Comparison of ENCODE assay signal across 8 mouse cellular contexts in the genomic region with DNA sequence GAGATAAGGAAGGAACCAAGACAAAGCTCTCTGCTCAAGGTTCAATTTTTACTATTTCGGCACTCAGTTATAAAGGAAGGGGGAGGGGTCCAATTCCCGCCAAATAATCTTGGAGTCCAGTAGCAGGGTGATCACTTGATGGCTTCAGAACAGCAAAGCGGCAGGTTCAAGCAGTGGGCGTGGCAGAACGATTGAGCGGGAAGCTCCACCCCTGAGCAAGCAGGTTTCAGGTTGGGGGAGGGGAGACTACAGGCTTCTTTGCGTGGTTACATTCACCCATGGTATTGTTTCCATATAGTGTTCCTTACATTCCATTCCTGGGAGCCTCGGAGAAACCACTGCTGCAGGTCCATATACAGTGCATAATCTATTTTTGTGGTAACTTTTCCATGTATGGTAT. TPM values are rescaled to one million over a fixed set of nuclear protein-coding genes. Genes with fewer than 3 reads are reported as not detected.
DNase-seq lines count a peak whose midpoint lies in the region; ATAC-seq and TF ChIP-seq lines count a peak whose summit lies in the region.
"Not testable (repeated sequence)": the region's sequence is repeated elsewhere in the genome, so short reads cannot be mapped to it uniquely, and the experiment has no call there.

No protein-coding gene starts in this region.

- not testable (repeated sequence) for H3K27ac ChIP-seq in embryonic facial prominence, embryonic 10.5 days (replicated peaks); forebrain, postnatal 0 days (ENCODE audit: low read depth, low read length); hindbrain, embryonic 16.5 days (ENCODE audit: low read depth, low read length); liver, embryonic 15.5 days (replicated peaks); midbrain, embryonic 15.5 days

- not testable (repeated sequence) for H3K27me3 ChIP-seq in embryonic facial prominence, embryonic 10.5 days (replicated peaks; ENCODE audit: low read depth, poor library complexity, severe bottlenecking); forebrain, postnatal 0 days (ENCODE audit: insufficient read depth, low read length); hindbrain, embryonic 16.5 days (replicated peaks; ENCODE audit: control insufficient read depth, insufficient read depth, low read length); liver, embryonic 15.5 days; midbrain, embryonic 15.5 days (replicated peaks)

- peaks cover 10% of the 10 kb centered on the region for H3K4me1 ChIP-seq in embryonic facial prominence, embryonic 10.5 days
- H3K4me1 ChIP-seq in forebrain, postnatal 0 days (ENCODE audit: insufficient read depth); hindbrain, embryonic 16.5 days (ENCODE audit: control insufficient read depth, insufficient read depth, low read depth, low read length); liver, embryonic 15.5 days (replicated peaks); midbrain, embryonic 15.5 days: not testable (repeated sequence)

- H3K36me3 ChIP-seq in embryonic facial prominence, embryonic 10.5 days (replicated peaks); forebrain, postnatal 0 days (ENCODE audit: insufficient read depth); hindbrain, embryonic 16.5 days (ENCODE audit: control insufficient read depth, insufficient read depth, low read length); liver, embryonic 15.5 days (replicated peaks); midbrain, embryonic 15.5 days (replicated peaks): not testable (repeated sequence)

- DNase-seq in embryonic facial prominence, embryonic 10.5 days (ENCODE audit: low spot score): peak; percentile 14
- DNase-seq in forebrain, postnatal 0 days: peak; percentile 9
- DNase-seq in kidney, postnatal 4 days: peak; percentile 12 to 13
- DNase-seq in thymus, postnatal 14 days: peak; percentile 16

- not testable (repeated sequence) for H3K9ac ChIP-seq in forebrain, postnatal 0 days; hindbrain, embryonic 16.5 days (ENCODE audit: low read depth, low read length); liver, embryonic 15.5 days; midbrain, embryonic 15.5 days

- not testable (repeated sequence) for H3K9me3 ChIP-seq in embryonic facial prominence, embryonic 10.5 days; forebrain, postnatal 0 days (ENCODE audit: low read length); hindbrain, embryonic 16.5 days (ENCODE audit: control insufficient read depth, low read length); liver, embryonic 15.5 days (replicated peaks); midbrain, embryonic 15.5 days

- TF ChIP-seq CTCF in forebrain, postnatal 0 days (IDR thresholded peaks at IDR 0.05; ENCODE audit: low read depth): not testable (repeated sequence)

- WGBS in embryonic facial prominence, embryonic 10.5 days: 21% methylated on average over 8 of the region's 8 CpGs
- WGBS in forebrain, postnatal 0 days: 25% methylated on average over 8 of the region's 8 CpGs
- WGBS in hindbrain, embryonic 16.5 days: 25% methylated on average over 8 of the region's 8 CpGs
- 16% methylated on average over 8 of the region's 8 CpGs for WGBS in liver, embryonic 15.5 days (ENCODE audit: insufficient replicate concordance)
- WGBS in midbrain, embryonic 15.5 days: 22% methylated on average over 8 of the region's 8 CpGs

- ATAC-seq in CD4-positive, CD25-positive, alpha-beta regulatory T cell, adult 4 months: peak; percentile 45
- ATAC-seq in forebrain, postnatal 0 days; hindbrain, embryonic 16.5 days; liver, embryonic 15.5 days (ENCODE audit: insufficient read depth); midbrain, embryonic 15.5 days (replicated peaks): not testable (repeated sequence)

- peak overlapping the region; percentile 30 for H3K4me2 ChIP-seq in forebrain, postnatal 0 days (ENCODE audit: low read depth)
- H3K4me2 ChIP-seq in hindbrain, embryonic 16.5 days (ENCODE audit: low read length): peak overlapping the region; percentile 34
- H3K4me2 ChIP-seq in liver, embryonic 15.5 days: peak overlapping the region; percentile 38
- peak overlapping the region; percentile 30 for H3K4me2 ChIP-seq in midbrain, embryonic 15.5 days

- peak overlapping the region; percentile 28; the same call in 1 of the 2 replicates for H3K4me3 ChIP-seq in embryonic facial prominence, embryonic 10.5 days
- 0 out of 2 replicates have a peak overlapping the region, but pooled peaks have one; percentile 3 for H3K4me3 ChIP-seq in forebrain, postnatal 0 days (ENCODE audit: low read depth, low read length)
- H3K4me3 ChIP-seq in hindbrain, embryonic 16.5 days (ENCODE audit: low read length); liver, embryonic 15.5 days (replicated peaks): not testable (repeated sequence)
- H3K4me3 ChIP-seq in midbrain, embryonic 15.5 days: peak overlapping the region; percentile 11; the same call in 1 of the 2 replicates

RNA-seq across cellular contexts. Expression of a gene that starts 33.1 kb away (rescaled TPM):
- polyA plus RNA-seq in CD4-positive, CD25-positive, alpha-beta regulatory T cell, adult 4 months (2017; shearing (Covaris generic)): 10 to 100 TPM; 40.4 to 52.4 TPM
- 19.9 and 21.3 TPM in 2 replicates for polyA plus RNA-seq in embryonic facial prominence, embryonic 10.5 days (2016; fragmentation: Nextera tagmentation; extraction: Ambion mirVana)
- 27.3 and 28.1 TPM in 2 replicates for total RNA-seq in forebrain, postnatal 0 days (2014; rRNA removed)
- 8.3 and 10.7 TPM in 2 replicates for polyA plus RNA-seq in forebrain, postnatal 0 days (2015; fragmentation: Nextera tagmentation; extraction: Ambion mirVana)
- polyA plus RNA-seq in hindbrain, embryonic 16.5 days (2015; fragmentation: Nextera tagmentation; extraction: Ambion mirVana): 15.9 and 18.6 TPM in 2 replicates
- polyA plus RNA-seq in liver, embryonic 15.5 days (2015; fragmentation: Nextera tagmentation; extraction: Ambion mirVana): 3.7 and 3.8 TPM in 2 replicates
- 19.1 and 21.9 TPM in 2 replicates for polyA plus RNA-seq in midbrain, embryonic 15.5 days (2015; fragmentation: Nextera tagmentation; extraction: Ambion mirVana)
